Mouse (Mus musculus) MEL (cell line): ENCODE data around the gene Vti1a. TPM values are rescaled to one million over a fixed set of nuclear protein-coding genes. Genes with fewer than 3 reads are reported as not detected.

Experiments
- DNase-seq: peaks from one replicate; pipeline ENCODE4 v3.0.0; 2011; ENCODE audit warnings: low read depth, low spot score
- H3K27ac ChIP-seq: 2 replicates; pipeline ENCODE4 v1.5.1; 2012; ENCODE audit warnings: low read depth, mild to moderate bottlenecking, control low read depth, low read length, moderate library complexity; ENCODE audit not compliant: control insufficient read depth
- H3K27me3 ChIP-seq, 2 experiments: fragments of 150-350 bp in 1 of 2; sonication (generic) in 1 of 2; 2 replicates each; pipeline ENCODE4 v1.6.1; 2012; ENCODE audit warnings: low read length in 2 of 2, mild to moderate bottlenecking in 2 of 2, improper control_type of control experiment in 1 of 2, moderate library complexity in 1 of 2; ENCODE audit not compliant: insufficient read depth in 2 of 2, control insufficient read depth in 1 of 2
- H3K36me3 ChIP-seq, 2 experiments: 2 replicates each; pipeline ENCODE4 v1.6.1; 2012 to 2014; ENCODE audit warnings: low read length in 2 of 2, improper control_type of control experiment in 1 of 2, inconsistent platforms in 1 of 2, mild to moderate bottlenecking in 1 of 2; ENCODE audit not compliant: insufficient read depth in 2 of 2, control insufficient read depth in 1 of 2
- H3K4me1 ChIP-seq, 2 experiments: fragments of 150-350 bp in 1 of 2; sonication (generic) in 1 of 2; 2 replicates each; pipeline ENCODE4 v1.6.1; 2012; ENCODE audit warnings: low read length in 2 of 2, improper control_type of control experiment in 1 of 2, mild to moderate bottlenecking in 1 of 2; ENCODE audit not compliant: insufficient read depth in 2 of 2, control insufficient read depth in 1 of 2
- H3K4me3 ChIP-seq, 2 experiments: fragments of 150-350 bp in 1 of 2; sonication (generic) in 1 of 2; 2 replicates each; pipeline ENCODE4 v1.5.1; 2012; ENCODE audit warnings: low read depth in 2 of 2, low read length in 2 of 2, mild to moderate bottlenecking in 2 of 2, moderate library complexity in 2 of 2, control low read depth in 1 of 2, improper control_type of control experiment in 1 of 2; ENCODE audit not compliant: control insufficient read depth in 1 of 2, insufficient read depth in 1 of 2
- H3K79me2 ChIP-seq: 2 replicates; pipeline ENCODE4 v1.6.1; 2012; ENCODE audit warnings: mild to moderate bottlenecking, low read length, moderate library complexity; ENCODE audit not compliant: control insufficient read depth, poor library complexity, insufficient read depth
- H3K9ac ChIP-seq: 2 replicates; pipeline ENCODE4 v1.6.1; 2012; ENCODE audit warnings: low read depth, mild to moderate bottlenecking, control low read depth, low read length, moderate library complexity; ENCODE audit not compliant: control insufficient read depth, poor library complexity, severe bottlenecking
- H3K9me3 ChIP-seq: fragments of 150-350 bp; sonication (generic); replicated peaks from 2 replicates; pipeline ENCODE4 v1.6.1; 2012; ENCODE audit warnings: mild to moderate bottlenecking, low read length, improper control_type of control experiment, moderate library complexity; ENCODE audit not compliant: insufficient read depth
- BHLHE40 ChIP-seq: IDR thresholded peaks from 2 replicates; pipeline ENCODE4 v1.6.1; 2012; ENCODE audit warnings: low read depth, mild to moderate bottlenecking, inconsistent platforms, low read length, improper control_type of control experiment, borderline replicate concordance
- GABPA ChIP-seq: IDR thresholded peaks from 2 replicates; pipeline ENCODE4 v1.6.1; 2012; ENCODE audit warnings: low read depth, mild to moderate bottlenecking, inconsistent platforms, low read length, improper control_type of control experiment, moderate library complexity
- GATA1 ChIP-seq: IDR thresholded peaks from 2 replicates; pipeline ENCODE4 v1.6.1; 2011; ENCODE audit warnings: low read depth, low read length, improper control_type of control experiment
- JUND ChIP-seq: IDR thresholded peaks from 2 replicates; pipeline ENCODE4 v1.6.1; 2011; ENCODE audit warnings: low read depth, mild to moderate bottlenecking, improper control_type of control experiment, low read length
- KAT2A ChIP-seq: conservative IDR thresholded peaks from 2 replicates; pipeline ENCODE4 v1.6.1; 2012; ENCODE audit warnings: low read depth, low read length, improper control_type of control experiment, inconsistent platforms
- MAX ChIP-seq: IDR thresholded peaks from 2 replicates; pipeline ENCODE4 v1.6.1; 2011; ENCODE audit warnings: low read length, improper control_type of control experiment
- MAZ ChIP-seq: IDR thresholded peaks from 2 replicates; pipeline ENCODE4 v1.6.1; 2012; ENCODE audit warnings: low read depth, mild to moderate bottlenecking, inconsistent platforms, low read length, improper control_type of control experiment
- NELFE ChIP-seq: IDR thresholded peaks from 2 replicates; pipeline ENCODE4 v1.6.1; 2011; ENCODE audit warnings: low read depth, low read length, improper control_type of control experiment
- NRF1 ChIP-seq: IDR thresholded peaks from 2 replicates; pipeline ENCODE4 v1.6.1; 2014; ENCODE audit warnings: low read depth, mild to moderate bottlenecking, inconsistent platforms, low read length, improper control_type of control experiment, moderate library complexity; ENCODE audit not compliant: poor library complexity, insufficient read depth, severe bottlenecking
- POLR2A ChIP-seq, 2 experiments: IDR thresholded peaks; 2 replicates each; pipeline ENCODE4 v1.6.1; 2011 to 2012; ENCODE audit warnings: low read length in 2 of 2, mild to moderate bottlenecking in 2 of 2, control low read depth in 1 of 2, improper control_type of control experiment in 1 of 2, low read depth in 1 of 2, moderate library complexity in 1 of 2; ENCODE audit not compliant: control insufficient read depth in 1 of 2, insufficient read depth in 1 of 2, poor library complexity in 1 of 2
- POLR2AphosphoS2 ChIP-seq: IDR thresholded peaks from 2 replicates; pipeline ENCODE4 v1.6.1; 2011; ENCODE audit warnings: low read length, improper control_type of control experiment
- RAD21 ChIP-seq: IDR thresholded peaks from 2 replicates; pipeline ENCODE4 v1.6.1; 2011; ENCODE audit warnings: mild to moderate bottlenecking, low read depth, low read length, improper control_type of control experiment
- TAL1 ChIP-seq: IDR thresholded peaks from 2 replicates; pipeline ENCODE4 v1.6.1; 2012; ENCODE audit warnings: mild to moderate bottlenecking, inconsistent platforms, low read length, moderate library complexity, mixed read lengths
- TCF12 ChIP-seq: IDR thresholded peaks from 2 replicates; pipeline ENCODE4 v1.6.1; 2014; ENCODE audit warnings: low read depth, mild to moderate bottlenecking, inconsistent platforms, low read length, improper control_type of control experiment, moderate library complexity
- ZC3H11A ChIP-seq: IDR thresholded peaks from 2 replicates; pipeline ENCODE4 v1.6.1; 2012; ENCODE audit warnings: low read depth, mild to moderate bottlenecking, inconsistent platforms, low read length, improper control_type of control experiment
- ZMIZ1 ChIP-seq: IDR thresholded peaks from 2 replicates; pipeline ENCODE4 v1.6.1; 2012; ENCODE audit warnings: low read depth, mild to moderate bottlenecking, inconsistent platforms, low read length, improper control_type of control experiment, moderate library complexity
- polyA plus RNA-seq, 2 experiments: library from polyadenylated mRNA; stranded (reverse) in 1 of 2; unstranded in 1 of 2; fragments of >175 nt in 1 of 2; fragments of >200 nt in 1 of 2; gene quantifications; 2 replicates each; pipeline versions ENCODE4 v1.2.1 to v1.2.4; 2012; ENCODE audit warnings: low replicate concordance in 2 of 2, low read depth in 1 of 2; ENCODE audit not compliant: insufficient read length in 2 of 2, insufficient read depth in 1 of 2, missing spikeins in 1 of 2
- total RNA-seq: library from RNA; depleted of rRNA; stranded (reverse); fragments of 300-350 nt; gene quantifications from 2 replicates; pipeline ENCODE4 v1.2.3, GENCODE M21; 2012

Gene Vti1a
- total and polyA plus RNA-seq, 3 experiments: 37.2 to 119 (median 42.8) TPM

DNA sequence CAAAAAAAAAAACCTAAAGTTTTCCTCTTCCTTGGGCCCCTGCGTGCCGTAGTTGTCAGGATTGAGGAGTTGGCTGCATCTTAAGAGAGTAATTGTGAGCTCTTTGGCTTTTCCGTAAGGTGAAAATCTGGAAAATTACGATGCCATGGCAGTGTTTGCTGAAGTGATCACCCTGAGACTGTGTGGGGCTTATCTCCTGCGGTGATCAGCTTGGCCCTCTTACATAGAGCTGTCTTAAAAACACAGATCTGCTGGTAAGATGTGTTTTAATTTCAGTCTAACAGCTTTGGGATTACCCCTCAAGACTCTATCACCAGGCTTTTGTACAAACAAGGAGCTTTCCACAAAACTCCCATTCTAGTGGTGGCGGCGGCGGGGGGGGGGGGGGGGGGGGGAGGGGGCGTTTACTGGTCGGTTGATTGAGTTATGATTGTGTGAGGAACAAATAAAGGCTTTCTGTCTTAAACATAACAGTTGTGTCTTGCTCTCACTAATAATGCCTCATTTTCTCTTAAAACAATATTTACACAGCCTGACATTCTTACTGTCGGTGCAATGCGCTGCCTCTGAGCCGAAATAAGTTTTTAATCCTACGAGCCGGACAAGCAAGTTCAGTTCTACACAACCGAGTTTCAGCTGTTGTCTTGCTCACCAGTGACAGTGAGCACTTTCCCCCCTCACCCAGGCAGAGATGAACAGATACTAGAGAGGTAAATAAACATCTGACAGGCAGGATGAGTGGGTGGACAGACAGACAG lies 267.0 kb downstream of the Vti1a start:
- peaks cover 0 to 6% of the 10 kb centered on the region in 2 experiments; a peak in 2 of 4 replicates for H3K36me3 ChIP-seq
- no peaks in the 10 kb centered on the region for H3K79me2 ChIP-seq
- H3K4me1 ChIP-seq: peaks cover 0 to 9% of the 10 kb centered on the region in 2 experiments; a peak in 2 of 4 replicates
- no peaks in the 10 kb centered on the region for H3K9me3 ChIP-seq
- no peaks in the 10 kb centered on the region for H3K27me3 ChIP-seq
- TF ChIP-seq GATA1 (peak; percentile 74), KAT2A (no peak)
- TF ChIP-seq, all 39 proteins: peak for 1
- no peak overlapping the region for H3K4me3 ChIP-seq
- DNase-seq: no peak
- no peak overlapping the region for H3K27ac ChIP-seq
- no peak overlapping the region for H3K9ac ChIP-seq

GRCm38 (mm10) chr19:55585270-55586224 lies 269.5 kb downstream of the Vti1a start:
- Histone ChIP-seq H3K36me3 (no peaks in the 10 kb centered on the region), H3K79me2 (no peaks in the 10 kb centered on the region), H3K4me3 (no peak overlapping the region), H3K9me3 (no peaks in the 10 kb centered on the region), H3K9ac (no peak overlapping the region), H3K27ac (no peak overlapping the region), H3K27me3 (no peaks in the 10 kb centered on the region), H3K4me1 (no peaks in the 10 kb centered on the region)
- TF ChIP-seq NELFE: no peak
- no peak for TF ChIP-seq ZMIZ1
- TF ChIP-seq NRF1: no peak
- no peak for TF ChIP-seq GABPA
- no peak for TF ChIP-seq POLR2A (IDR thresholded peaks at IDR 0.05; ENCODE audit: control insufficient read depth in 1 of 2, insufficient read depth in 1 of 2, low read depth in 1 of 2, low read length in 2 of 2, poor library complexity in 1 of 2)
- TF ChIP-seq BHLHE40: no peak
- TF ChIP-seq ZC3H11A: no peak
- TF ChIP-seq MAX: no peak
- TF ChIP-seq KAT2A: no peak
- TF ChIP-seq JUND: no peak
- TF ChIP-seq MAZ: no peak
- TF ChIP-seq RAD21: no peak
- TF ChIP-seq POLR2AphosphoS2: no peak
- no peak for TF ChIP-seq TAL1
- TF ChIP-seq TCF12: no peak
- no peak for DNase-seq
